Mouse (Mus musculus): ENCODE data around the gene Nfix.

Gene Nfix

GRCm38 (mm10) chr8:84780949-84781680, 19.0 kb downstream of the Nfix start:
- DNase-seq: no peak

DNA sequence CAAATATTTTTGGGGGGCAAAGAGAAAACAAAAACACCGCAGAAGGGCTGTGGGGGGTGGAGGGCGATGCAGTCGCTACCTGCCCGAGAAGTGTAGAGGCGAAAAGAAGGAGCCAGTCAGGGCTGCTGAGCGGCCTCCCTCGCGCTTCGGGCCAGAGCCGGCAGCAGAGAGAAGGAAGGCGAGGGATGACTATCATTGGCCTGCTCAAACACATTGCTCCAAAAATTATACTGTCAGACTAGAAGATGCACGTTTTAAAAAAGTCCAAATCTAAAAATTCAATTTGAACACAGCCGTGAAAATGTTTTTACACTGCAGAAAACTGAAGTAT, 20.0 kb downstream of the Nfix start:
- no peak for DNase-seq

DNA sequence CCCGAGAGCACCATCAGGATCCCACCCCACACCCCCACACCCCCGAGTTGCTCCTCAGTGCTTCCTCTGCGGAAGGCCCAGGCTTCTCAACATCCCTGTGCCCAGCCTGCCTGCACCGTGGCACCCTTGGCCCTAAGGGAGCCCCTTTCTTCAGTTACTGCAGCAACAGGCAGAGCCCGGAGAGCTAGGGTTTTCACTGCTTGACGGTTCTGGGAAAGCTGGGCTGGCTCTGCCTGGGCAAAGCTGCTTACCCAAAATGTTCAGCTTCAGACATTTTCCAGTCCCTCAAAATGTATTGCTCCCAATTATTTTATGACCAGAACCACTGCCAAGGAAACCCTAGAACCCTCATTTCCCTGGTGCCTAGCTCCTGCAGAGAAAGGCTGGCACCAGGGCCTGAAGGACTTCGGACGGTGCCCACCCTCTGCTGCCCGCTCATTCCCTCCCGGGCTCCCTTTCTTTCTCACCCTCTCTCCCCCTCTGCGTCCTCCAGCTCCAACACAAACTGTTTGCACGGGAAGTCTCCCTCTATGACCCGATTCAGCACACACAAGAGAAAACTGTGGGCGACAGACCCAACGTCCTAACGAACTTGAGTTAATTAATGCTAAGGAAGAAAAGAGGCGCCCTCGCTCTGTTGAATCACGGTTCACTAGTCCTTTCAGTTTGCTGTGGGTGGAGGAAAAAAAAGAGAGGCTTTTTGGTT, 20.5 kb downstream of the Nfix start:
- DNase-seq: no peak

- DNase-seq: no peak
Observed at GRCm38 (mm10) chr8:84778638-84779380, 21.3 kb downstream of the Nfix start.

DNA sequence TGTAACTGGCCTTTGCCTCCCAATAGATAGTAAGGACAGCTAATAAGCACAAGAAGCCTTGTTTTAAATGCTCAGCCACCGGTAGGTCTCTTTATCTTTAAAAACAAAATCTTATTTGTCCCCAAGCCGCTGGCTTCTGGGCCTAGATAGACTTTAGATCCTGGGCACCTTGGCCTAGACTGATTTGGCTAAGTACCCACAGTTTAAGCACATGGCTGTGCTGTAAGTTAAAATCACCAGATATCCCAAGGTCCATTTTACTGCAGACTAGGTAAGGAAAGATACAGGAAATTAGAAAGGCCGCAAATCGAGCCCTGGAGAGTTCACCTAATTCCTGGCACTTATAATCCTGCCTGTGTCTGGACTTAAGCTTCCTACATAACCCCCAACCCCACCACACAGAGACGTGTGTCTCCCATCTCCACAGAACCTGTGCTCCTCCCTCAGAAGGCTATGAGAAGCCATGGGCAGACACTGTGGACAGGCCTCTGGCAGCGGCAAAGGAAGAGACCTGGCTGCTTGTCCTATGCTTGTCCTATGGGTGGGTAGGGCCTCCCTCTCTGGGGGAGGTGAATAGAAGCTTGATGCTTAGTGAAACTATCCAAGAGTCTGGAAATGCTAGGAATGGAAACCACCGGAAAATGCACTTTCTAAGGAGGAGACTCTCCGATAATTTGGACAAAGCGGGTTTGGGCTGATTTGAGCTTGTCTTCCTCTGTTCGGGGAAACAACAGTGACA, 22.1 kb downstream of the Nfix start:
- no peak for DNase-seq

DNA sequence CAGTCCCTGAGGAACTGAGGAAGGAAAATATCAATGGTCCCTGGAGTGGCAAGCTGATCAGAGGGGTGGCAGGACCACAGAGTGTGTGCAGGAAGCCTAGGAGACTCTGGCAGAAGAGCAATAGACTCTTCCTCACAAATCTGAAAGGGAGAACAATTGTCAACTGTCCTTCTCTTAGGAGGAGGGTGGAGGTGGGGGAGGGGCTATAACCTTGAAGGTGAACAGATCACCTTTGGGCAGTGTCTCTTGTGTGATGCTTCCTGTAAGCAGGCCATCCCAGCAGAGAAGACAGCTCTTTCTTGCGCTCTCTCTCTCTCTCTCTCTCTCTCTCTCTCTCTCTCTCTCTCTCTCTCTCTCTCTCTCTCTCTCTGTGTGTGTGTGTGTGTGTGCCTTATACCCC, 23.6 kb downstream of the Nfix start:
- DNase-seq: no peak

- DNase-seq: no peak
Observed at GRCm38 (mm10) chr8:84775621-84776113, 24.5 kb downstream of the Nfix start.

DNA sequence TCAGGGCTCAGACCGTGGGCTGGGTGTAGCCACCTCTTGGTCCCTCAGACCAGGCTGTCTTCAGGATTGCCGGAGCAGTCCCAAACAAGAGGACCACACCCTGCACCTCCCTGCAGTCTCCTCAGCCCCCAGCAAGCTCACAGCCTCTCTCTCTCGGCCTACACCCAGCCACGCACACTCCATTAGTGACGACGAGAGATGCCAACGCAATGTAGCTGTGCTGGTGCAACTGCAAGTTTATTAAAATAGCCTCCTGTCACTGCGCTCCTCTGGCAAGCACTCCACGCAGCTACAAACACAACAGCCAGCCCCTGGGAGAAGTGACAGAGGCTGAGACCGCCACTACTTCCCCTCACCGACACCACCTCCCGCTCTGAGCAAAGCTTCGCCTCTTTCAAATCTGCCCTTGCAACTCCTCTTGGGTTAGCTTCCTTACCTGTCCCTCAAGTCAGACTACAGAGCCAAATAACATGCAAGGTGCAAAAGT, 25.0 kb downstream of the Nfix start:
- no peak for DNase-seq

- no peak for DNase-seq
Observed at GRCm38 (mm10) chr8:84774473-84774911, 25.7 kb downstream of the Nfix start.

DNA sequence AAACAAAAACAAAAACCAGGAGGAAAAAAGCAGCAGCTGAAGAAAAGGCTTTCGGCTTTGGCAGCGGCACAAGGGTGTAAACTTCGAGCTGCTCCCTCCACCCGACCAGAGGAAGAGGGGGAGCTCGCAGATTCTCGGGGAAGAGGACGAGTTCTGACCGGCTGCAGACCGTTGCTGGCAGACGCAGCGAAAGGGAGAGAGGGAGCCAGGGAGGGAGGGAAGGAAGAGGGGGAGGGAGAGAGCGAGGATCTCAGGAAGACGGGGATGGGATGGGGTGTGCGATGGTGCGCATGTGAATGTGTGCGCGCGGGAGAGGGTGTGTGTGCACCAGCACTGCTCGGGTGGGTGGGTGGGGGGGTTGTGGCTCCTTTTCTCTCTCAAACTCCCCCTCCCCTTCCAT, 26.3 kb downstream of the Nfix start:
- no peak for DNase-seq

- DNase-seq: no peak
Observed at GRCm38 (mm10) chr8:84773304-84773703, 26.8 kb downstream of the Nfix start.

GRCm38 (mm10) chr8:84772628-84773027, 27.5 kb downstream of the Nfix start:
- DNase-seq: no peak

- DNase-seq: no peak
Observed at GRCm38 (mm10) chr8:84771941-84772378, 28.2 kb downstream of the Nfix start.

GRCm38 (mm10) chr8:84771000-84771687, 29.0 kb downstream of the Nfix start:
- DNase-seq: no peak

DNA sequence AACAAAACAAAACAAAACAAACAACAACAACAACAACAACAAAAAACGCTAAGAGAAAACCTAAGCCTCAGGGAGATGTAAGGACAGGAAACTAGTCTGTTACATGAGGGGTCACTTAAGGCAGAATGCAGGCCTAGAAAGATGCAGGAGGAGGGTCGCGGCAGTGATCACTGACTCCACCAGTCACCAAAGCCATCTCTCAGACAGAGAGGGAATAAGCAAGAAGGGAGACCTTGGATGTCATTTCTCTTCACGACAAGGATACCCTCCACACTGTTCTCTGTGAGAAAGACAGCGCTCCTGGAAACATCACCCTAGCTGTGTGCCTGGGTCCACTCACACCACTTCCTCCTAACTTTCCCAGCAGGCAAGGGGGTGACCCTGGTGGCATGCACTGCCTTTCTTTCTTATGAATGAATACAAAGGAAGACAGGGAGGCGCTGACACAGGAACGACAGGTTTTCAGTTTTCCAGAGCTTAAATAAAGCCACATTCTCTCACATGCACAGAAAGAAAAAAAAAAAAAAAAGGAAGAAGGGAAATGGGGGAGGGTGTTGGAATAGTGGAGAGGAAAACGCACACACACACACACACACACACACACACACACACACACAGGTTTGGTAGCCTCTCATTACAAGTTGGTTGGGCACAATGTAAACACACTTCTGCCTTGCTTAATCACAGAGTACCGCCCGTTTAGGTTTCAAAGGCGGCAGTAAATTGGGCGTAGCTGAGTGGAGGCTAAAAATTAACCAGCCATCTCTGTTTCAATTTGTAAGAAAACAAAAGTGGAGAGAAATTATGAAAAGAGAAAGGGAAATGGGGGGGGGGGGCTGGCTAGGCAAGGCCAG, 29.8 kb downstream of the Nfix start:
- DNase-seq: no peak

GRCm38 (mm10) chr8:84769324-84769723, 30.8 kb downstream of the Nfix start:
- DNase-seq: no peak

GRCm38 (mm10) chr8:84768343-84769095, 31.6 kb downstream of the Nfix start:
- DNase-seq: no peak

DNA sequence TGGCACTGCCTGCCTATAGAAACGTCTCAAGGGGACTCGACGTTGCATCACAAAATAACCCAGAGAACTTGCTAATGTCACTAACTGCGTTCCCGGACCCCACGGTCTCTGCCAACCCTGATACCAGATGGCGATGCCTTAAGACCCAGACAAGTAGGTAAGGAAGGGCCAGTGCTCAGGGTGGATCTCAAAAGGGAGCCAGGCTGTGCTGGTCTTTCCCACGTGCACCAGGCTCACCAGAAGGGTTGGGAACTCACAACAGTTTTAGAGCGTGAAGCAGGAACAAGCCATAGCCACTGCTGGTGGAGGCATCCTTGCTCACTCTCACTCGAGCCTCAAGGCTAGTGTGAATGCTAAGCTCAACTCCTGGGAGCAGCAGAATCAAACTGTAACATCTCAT, 32.9 kb downstream of the Nfix start:
- no peak for DNase-seq

DNA sequence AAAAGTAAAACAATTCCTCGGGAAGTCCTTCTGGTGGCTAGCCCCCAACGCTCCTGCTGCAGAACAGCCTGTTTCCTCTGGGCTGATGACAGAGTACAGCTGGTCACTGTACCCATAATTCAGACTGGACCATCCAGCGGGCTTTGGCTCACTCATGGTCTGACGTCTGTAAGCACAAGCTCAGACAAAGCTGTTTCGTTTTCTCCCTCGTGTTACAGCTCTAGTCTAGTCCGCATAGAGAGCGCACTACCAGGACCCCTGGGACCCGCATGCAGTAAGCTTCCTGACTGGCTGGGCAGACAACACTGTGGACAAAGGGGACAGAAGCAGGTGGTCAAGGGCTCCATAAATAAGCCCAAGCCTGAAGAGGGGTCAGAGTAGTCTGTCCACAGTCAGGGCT, 33.7 kb downstream of the Nfix start:
- DNase-seq: no peak

- DNase-seq: no peak
Observed at GRCm38 (mm10) chr8:84765629-84766028, 34.5 kb downstream of the Nfix start.
